Mouse (Mus musculus) kidney, postnatal 0 days (tissue): ENCODE results near the gene Fbxo42. TPM values are rescaled to one million over a fixed set of nuclear protein-coding genes. Genes with fewer than 3 reads are reported as not detected.

Experiments used
- ATAC-seq: fragments of 200-750 bp; cut with Nextera tagmentation; replicated peaks from 2 replicates; pipeline ENCODE4 v1.8.0; 2017; ENCODE audit warnings: low read depth, moderate number of reproducible peaks, moderate TSS enrichment, moderate library complexity; ENCODE audit not compliant: low FRiP score
- DNase-seq: peaks from one replicate; pipeline ENCODE4 v3.0.0-alpha.2; 2016; ENCODE audit warnings: low spot score
- H3K27ac ChIP-seq: fragments of 300-500 bp; sonication (generic); 2 replicates; pipeline ENCODE4 v1.5.1; 2014; ENCODE audit warnings: mild to moderate bottlenecking
- H3K27me3 ChIP-seq: fragments of 300-500 bp; sonication (generic); 2 replicates; pipeline ENCODE4 v1.6.1; 2014; ENCODE audit warnings: low read length, mixed read lengths; ENCODE audit not compliant: insufficient read depth
- H3K36me3 ChIP-seq: fragments of 300-500 bp; sonication (generic); 2 replicates; pipeline ENCODE4 v1.6.1; 2014; ENCODE audit warnings: low read length, mixed read lengths; ENCODE audit not compliant: insufficient read depth
- H3K4me1 ChIP-seq: fragments of 300-500 bp; sonication (generic); replicated peaks from 2 replicates; pipeline ENCODE4 v1.6.1; 2014; ENCODE audit warnings: antibody characterized with exemption, low read length, mixed read lengths; ENCODE audit not compliant: insufficient read depth
- H3K4me2 ChIP-seq: fragments of 300-500 bp; sonication (generic); 2 replicates; pipeline ENCODE4 v1.6.1; 2014; ENCODE audit warnings: mild to moderate bottlenecking, low read length, moderate library complexity, mixed read lengths
- H3K4me3 ChIP-seq: fragments of 300-500 bp; sonication (generic); replicated peaks from 2 replicates; pipeline ENCODE4 v1.5.1; 2014; ENCODE audit warnings: low read depth, low read length
- H3K9ac ChIP-seq: fragments of 300-500 bp; sonication (generic); 2 replicates; pipeline ENCODE4 v1.6.1; 2014; ENCODE audit warnings: low read depth, low read length
- H3K9me3 ChIP-seq: fragments of 300-500 bp; sonication (generic); replicated peaks from 2 replicates; pipeline ENCODE4 v1.6.1; 2016; ENCODE audit warnings: low read length, inconsistent platforms, mixed read lengths
- CTCF ChIP-seq: IDR thresholded peaks from 2 replicates; pipeline ENCODE4 v1.5.1; 2016; ENCODE audit warnings: antibody characterized with exemption, low read depth, mild to moderate bottlenecking, moderate library complexity
- WGBS: fragments of 180-500 bp; shearing (Covaris S2); extraction: QIAGEN DNeasy Blood & Tissue Kit; methylation state at CpG from one replicate; pipeline ENCODE4 v1.1.7; 2014; 5-methylcytosine and 5-hydroxymethylcytosine counted together
- polyA plus RNA-seq: library from polyadenylated mRNA; unstranded; fragments of >200 nt; fragmentation: Nextera tagmentation; extraction: Ambion mirVana; gene quantifications from 2 replicates; pipeline ENCODE4 v1.2.1, GENCODE M21; 2015

Gene Fbxo42
- polyA plus RNA-seq, 1 experiment from 2014 or later = 14.6 TPM

DNA sequence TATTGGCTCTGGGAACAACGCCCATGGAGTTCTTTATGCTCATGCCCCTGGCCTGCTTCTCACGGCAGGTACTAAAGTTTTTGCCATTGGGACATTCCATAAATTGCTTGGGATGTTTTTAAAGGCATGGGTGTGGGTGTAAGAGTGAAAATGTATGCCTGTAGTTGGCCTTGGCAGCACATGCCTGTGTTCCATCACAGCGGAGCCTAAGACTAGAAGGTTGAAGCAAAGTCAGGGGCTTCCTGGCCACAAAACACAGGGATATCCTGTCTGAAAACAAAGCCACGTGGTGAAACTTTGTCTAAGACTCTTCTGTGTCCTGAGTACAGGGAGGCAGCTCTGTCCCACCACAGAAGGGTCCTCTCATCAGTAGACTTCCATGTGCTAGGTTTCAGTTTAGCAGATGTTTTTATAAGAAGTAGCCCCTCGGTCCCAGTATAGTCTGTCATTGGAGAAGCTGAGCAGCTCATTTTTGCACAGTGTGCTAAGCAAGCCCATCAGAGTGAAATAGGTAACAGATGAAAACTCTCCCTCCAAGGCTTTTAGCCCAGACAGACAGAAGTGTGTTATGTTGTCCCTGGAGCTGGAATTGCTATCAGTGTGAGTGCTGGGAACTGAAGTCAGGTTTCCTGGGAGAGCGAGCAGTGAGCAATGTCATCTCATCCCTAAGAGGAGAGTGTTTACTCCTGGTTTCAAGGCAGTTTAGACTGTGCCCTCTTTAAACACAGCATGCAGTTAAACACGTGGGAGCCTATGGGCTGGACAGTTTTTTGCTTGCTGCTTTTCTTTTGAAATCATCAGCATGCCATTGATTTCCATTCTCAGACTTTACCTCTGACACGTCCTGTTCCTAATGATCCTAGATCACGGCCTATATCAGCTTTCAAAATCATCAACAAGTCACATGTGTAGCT, 39.5 kb downstream of the Fbxo42 start:
- no peak for TF ChIP-seq CTCF
- no peak overlapping the region for H3K4me2 ChIP-seq
- peaks cover 8% of the 10 kb centered on the region for H3K4me1 ChIP-seq
- H3K36me3 ChIP-seq = peaks cover 6% of the 10 kb centered on the region; the same call in 1 of the 2 replicates
- 52% methylated on average over 9 of the region's 9 CpGs for WGBS
- DNase-seq = no peak
- ATAC-seq = no peak
- H3K9ac ChIP-seq = no peak overlapping the region
- H3K9me3 ChIP-seq = no peaks in the 10 kb centered on the region
- H3K27me3 ChIP-seq = no peaks in the 10 kb centered on the region
- H3K27ac ChIP-seq = no peak overlapping the region
- H3K4me3 ChIP-seq = no peak overlapping the region

DNA sequence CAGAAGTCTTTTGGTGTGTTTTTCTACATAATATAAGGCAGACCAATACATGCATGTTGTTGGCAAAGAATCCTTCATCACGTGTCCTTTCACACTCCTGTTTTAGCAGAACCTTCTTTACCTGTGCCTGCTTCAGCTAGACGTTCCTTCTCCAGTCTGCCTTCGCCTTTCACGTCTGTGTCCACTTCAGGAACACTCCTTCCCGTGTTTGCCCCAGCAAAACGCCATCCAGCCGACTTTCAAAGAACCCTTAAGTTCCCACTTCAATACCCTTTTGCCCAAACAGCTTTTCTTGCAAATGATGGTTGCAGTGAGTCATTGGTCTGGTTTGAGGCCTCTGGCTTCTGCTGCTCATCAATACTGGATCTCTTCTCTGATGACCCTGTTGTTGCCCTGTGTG, 43.6 kb downstream of the Fbxo42 start:
- ATAC-seq (no peak), DNase-seq (no peak)
- peaks cover 16% of the 10 kb centered on the region; the same call in 1 of the 2 replicates for H3K36me3 ChIP-seq
- 93% methylated on average over 7 of the region's 7 CpGs for WGBS
- H3K4me2 ChIP-seq = no peak overlapping the region
- no peak overlapping the region for H3K27ac ChIP-seq
- H3K4me1 ChIP-seq = peaks cover 6% of the 10 kb centered on the region
- no peaks in the 10 kb centered on the region for H3K27me3 ChIP-seq
- no peak overlapping the region for H3K9ac ChIP-seq
- H3K9me3 ChIP-seq = no peaks in the 10 kb centered on the region
- no peak overlapping the region for H3K4me3 ChIP-seq
- TF ChIP-seq CTCF = no peak

DNA sequence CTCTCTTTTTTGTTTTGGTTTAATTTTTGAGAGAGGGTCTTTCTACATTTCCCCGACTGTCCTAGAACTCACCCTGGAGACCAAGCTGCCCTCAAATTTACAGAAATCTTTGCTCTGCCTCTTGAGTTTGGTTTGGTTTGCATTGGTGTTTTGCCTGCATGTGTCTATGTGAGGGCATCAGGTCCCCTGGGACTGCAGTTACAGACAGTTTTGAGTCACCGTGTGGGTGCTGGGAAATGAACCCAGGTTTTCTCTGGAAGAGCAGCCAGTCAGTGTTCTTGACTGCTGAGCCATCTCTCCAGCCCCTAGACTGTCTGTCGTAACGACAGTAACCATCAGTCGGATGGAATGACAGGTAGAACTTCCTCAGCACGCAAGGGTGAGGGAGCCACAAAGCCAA, 46.8 kb downstream of the Fbxo42 start:
- Histone ChIP-seq H3K27ac (no peak overlapping the region), H3K9ac (no peak overlapping the region), H3K36me3 (peaks cover 34% of the 10 kb centered on the region), H3K4me3 (no peak overlapping the region), H3K4me2 (no peak overlapping the region), H3K9me3 (no peaks in the 10 kb centered on the region), H3K4me1 (no peaks in the 10 kb centered on the region), H3K27me3 (no peaks in the 10 kb centered on the region)
- no peak for ATAC-seq
- WGBS = 93% methylated on average over 6 of the region's 6 CpGs
- DNase-seq = no peak
- TF ChIP-seq CTCF = no peak

DNA sequence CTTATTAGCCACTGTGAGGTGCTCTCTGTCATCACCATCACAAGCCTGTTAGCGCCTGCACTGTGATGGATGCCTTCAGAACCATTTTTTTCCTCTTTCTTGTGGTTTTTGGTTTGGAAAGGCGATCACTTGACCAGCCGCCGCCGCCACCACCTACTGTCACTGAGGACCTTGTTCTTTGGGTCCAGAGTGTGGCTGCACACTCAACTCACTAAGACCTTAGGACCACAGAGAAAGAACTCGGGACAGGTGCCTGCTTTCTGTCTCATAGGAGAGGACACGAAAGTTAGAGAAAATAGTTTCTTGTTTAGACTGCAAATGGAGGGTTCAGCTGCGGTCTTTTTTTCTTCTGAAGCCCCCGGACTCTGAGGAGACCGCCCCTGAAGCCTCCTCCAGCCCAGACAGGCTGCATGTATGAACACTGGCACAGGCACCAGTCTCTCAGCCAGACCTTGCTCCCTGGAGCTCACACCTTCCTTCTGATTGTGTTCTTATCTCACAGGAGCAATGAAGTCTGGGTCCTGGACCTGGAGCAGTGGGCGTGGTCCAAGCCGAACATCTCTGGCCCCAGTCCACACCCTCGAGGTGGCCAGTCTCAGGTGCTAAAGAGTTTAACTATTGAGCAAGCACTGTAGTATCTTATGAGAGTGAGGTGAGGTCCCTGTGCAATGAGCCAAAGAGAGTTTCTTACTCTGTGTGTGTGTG, 49.4 kb downstream of the Fbxo42 start:
- 96% methylated on average over 13 of the region's 13 CpGs for WGBS
- no peak overlapping the region for H3K4me2 ChIP-seq
- ATAC-seq (no peak), DNase-seq (no peak)
- peaks cover 43% of the 10 kb centered on the region for H3K36me3 ChIP-seq
- H3K27me3 ChIP-seq = no peaks in the 10 kb centered on the region
- no peak overlapping the region for H3K27ac ChIP-seq
- no peak overlapping the region for H3K9ac ChIP-seq
- H3K4me3 ChIP-seq = no peak overlapping the region
- no peaks in the 10 kb centered on the region for H3K4me1 ChIP-seq
- no peak for TF ChIP-seq CTCF
- no peaks in the 10 kb centered on the region for H3K9me3 ChIP-seq

DNA sequence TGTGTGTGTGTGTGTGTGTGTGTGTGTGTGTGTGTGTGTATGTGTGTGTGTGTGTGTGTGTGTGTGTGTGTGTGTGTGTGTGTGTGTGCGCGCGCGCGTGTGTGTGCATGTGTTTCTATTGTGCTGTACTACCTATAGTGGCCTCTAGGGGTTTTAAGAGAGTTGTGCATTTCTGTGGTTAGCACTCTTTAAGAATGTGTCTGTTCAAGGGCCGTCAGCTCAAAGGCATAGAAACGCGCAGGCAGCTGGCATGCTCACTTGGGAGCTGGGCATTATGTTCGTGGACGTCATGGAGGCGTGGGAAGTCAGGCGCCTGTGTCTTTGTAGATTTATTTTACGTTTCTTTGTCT, 49.9 kb downstream of the Fbxo42 start:
- no peaks in the 10 kb centered on the region for H3K27me3 ChIP-seq
- H3K4me1 ChIP-seq = no peaks in the 10 kb centered on the region
- no peak overlapping the region for H3K4me3 ChIP-seq
- DNase-seq (no peak), ATAC-seq (no peak)
- no peak overlapping the region for H3K4me2 ChIP-seq
- no peak overlapping the region for H3K27ac ChIP-seq
- WGBS = 91% methylated on average over 13 of the region's 13 CpGs
- H3K36me3 ChIP-seq = peaks cover 43% of the 10 kb centered on the region
- 0 out of 2 replicates have a peak, but pooled peaks have one; percentile 2 for TF ChIP-seq CTCF
- H3K9ac ChIP-seq = no peak overlapping the region
- H3K9me3 ChIP-seq = no peaks in the 10 kb centered on the region

DNA sequence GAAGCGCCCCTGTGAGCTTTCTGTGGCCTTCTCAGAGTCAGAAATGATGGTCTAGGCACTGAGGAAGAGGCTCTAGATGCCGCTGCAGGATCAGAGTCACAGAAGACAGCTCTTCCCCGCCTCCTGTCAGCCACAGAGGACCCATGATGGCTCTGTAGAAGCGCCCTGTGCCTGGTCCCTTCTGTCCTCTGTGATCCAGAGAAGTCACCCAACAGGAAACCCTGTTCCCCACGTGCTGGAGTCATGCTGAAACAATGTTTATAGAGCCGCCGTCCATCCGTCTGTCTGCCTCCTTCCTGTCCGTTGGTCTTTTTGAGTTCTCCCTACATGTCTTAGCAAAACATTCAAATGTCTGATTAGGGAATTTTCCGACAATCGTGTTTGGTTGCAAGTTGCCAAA, 53.2 kb downstream of the Fbxo42 start:
- no peak for DNase-seq
- no peak overlapping the region for H3K4me3 ChIP-seq
- WGBS = 71% methylated on average over 11 of the region's 11 CpGs
- TF ChIP-seq CTCF = no peak
- H3K27ac ChIP-seq = no peak overlapping the region; the same call in 1 of the 2 replicates
- H3K4me2 ChIP-seq = no peak overlapping the region
- H3K4me1 ChIP-seq = no peaks in the 10 kb centered on the region
- peaks cover 38% of the 10 kb centered on the region for H3K36me3 ChIP-seq
- H3K27me3 ChIP-seq = no peaks in the 10 kb centered on the region
- ATAC-seq = no peak
- no peaks in the 10 kb centered on the region for H3K9me3 ChIP-seq
- H3K9ac ChIP-seq = no peak overlapping the region
